Mouse (Mus musculus): ENCODE data around the gene Ncapg2. TPM values are rescaled to one million over a fixed set of nuclear protein-coding genes. Genes with fewer than 3 reads are reported as not detected.

The Ncapg2 gene
- total and polyA plus RNA-seq, 3 experiments = 89.3 to 102 (median 95.2) TPM

DNA sequence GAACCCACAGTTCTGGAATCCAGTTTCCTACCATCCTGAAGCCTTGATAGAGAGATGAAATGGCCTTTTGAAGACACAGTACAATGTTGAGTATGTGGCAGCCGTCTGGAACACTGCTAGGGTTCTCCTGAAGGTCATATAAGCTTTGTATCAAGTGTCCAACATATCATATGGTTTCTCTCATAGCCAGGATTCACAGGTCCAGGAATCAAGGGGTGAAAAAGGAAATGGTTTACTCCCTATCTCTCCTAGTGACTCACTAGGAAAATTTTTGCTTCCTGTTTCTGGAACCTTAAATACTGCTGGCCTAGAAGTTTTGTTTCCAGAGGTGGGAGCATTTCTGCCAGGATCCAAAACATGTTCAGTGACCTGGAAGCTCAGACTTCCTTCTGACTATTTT lies 15.3 kb upstream of the Ncapg2 start:
- H3K27me3 ChIP-seq (ENCODE audit: control insufficient read depth in 1 of 2, insufficient read depth in 2 of 2, low read length in 2 of 2) = no peaks in the 10 kb centered on the region
- no peaks in the 10 kb centered on the region for H3K9me3 ChIP-seq (replicated peaks; ENCODE audit: insufficient read depth, low read length)
- no peak overlapping the region for H3K9ac ChIP-seq (ENCODE audit: control insufficient read depth, low read depth, low read length, poor library complexity, severe bottlenecking)
- no peaks in the 10 kb centered on the region for H3K79me2 ChIP-seq (ENCODE audit: control insufficient read depth, insufficient read depth, low read length, poor library complexity)
- peaks cover 0 to 4% of the 10 kb centered on the region in 2 experiments; a peak in 2 of 4 replicates for H3K36me3 ChIP-seq (ENCODE audit: control insufficient read depth in 1 of 2, insufficient read depth in 2 of 2, low read length in 2 of 2)
- no peak for TF ChIP-seq CTCF (IDR thresholded peaks at IDR 0.05 in 2 of 3, conservative IDR thresholded peaks at IDR 0.05 in 1 of 3; ENCODE audit: control insufficient read depth in 1 of 3, insufficient read depth in 1 of 3, low read depth in 2 of 3, low read length in 3 of 3, poor library complexity in 1 of 3, severe bottlenecking in 1 of 3)
- TF ChIP-seq EP300 (IDR thresholded peaks at IDR 0.05; ENCODE audit: low read depth in 1 of 2, low read length in 2 of 2) = peak in 1 of 2 experiments; percentile 36; a peak in 1 of 4 replicates
- TF ChIP-seq MAFK (IDR thresholded peaks at IDR 0.05; ENCODE audit: borderline replicate concordance, low read depth, low read length) = no peak
- peaks cover 0 to 4% of the 10 kb centered on the region in 2 experiments; a peak in 1 of 4 replicates for H3K4me1 ChIP-seq (ENCODE audit: control insufficient read depth in 1 of 2, insufficient read depth in 2 of 2, low read length in 2 of 2)
- DNase-seq (ENCODE audit: low read depth, low spot score) = no peak
- no peak overlapping the region for H3K4me3 ChIP-seq (ENCODE audit: control insufficient read depth in 1 of 2, insufficient read depth in 1 of 2, low read depth in 2 of 2, low read length in 2 of 2)
- H3K27ac ChIP-seq (ENCODE audit: control insufficient read depth, low read depth, low read length) = no peak overlapping the region

DNA sequence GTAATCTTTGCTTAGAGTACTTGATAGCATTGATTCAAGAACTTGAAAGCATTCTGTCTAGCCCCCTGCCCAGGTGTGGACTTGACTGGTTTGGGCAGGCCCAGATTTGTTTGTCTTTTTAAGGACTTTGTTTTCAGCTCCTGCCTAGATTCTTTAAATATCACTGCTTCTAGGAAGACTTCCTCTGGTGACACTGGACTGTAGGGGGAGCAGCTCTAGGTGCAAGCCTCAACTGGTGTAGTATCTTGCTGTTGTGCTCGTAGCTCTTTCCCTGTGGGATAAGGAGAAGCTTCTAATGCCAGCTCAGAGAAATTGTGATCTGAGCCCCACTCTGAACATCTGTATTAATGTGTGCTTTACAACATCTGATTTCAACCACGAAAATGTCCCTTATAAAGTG lies 10.9 kb upstream of the Ncapg2 start:
- no peaks in the 10 kb centered on the region for H3K27me3 ChIP-seq (ENCODE audit: control insufficient read depth in 1 of 2, insufficient read depth in 2 of 2, low read length in 2 of 2)
- H3K9ac ChIP-seq (ENCODE audit: control insufficient read depth, low read depth, low read length, poor library complexity, severe bottlenecking) = no peak overlapping the region
- no peaks in the 10 kb centered on the region for H3K9me3 ChIP-seq (replicated peaks; ENCODE audit: insufficient read depth, low read length)
- peaks cover 0 to 4% of the 10 kb centered on the region in 2 experiments; a peak in 2 of 4 replicates for H3K36me3 ChIP-seq (ENCODE audit: control insufficient read depth in 1 of 2, insufficient read depth in 2 of 2, low read length in 2 of 2)
- TF ChIP-seq CTCF (IDR thresholded peaks at IDR 0.05 in 2 of 3, conservative IDR thresholded peaks at IDR 0.05 in 1 of 3; ENCODE audit: control insufficient read depth in 1 of 3, insufficient read depth in 1 of 3, low read depth in 2 of 3, low read length in 3 of 3, poor library complexity in 1 of 3, severe bottlenecking in 1 of 3) = peak; percentile 17 to 49 (median 33); a peak in 4 of 6 replicates
- peak; percentile 51 for TF ChIP-seq SMC3 (IDR thresholded peaks at IDR 0.05; ENCODE audit: low read depth, low read length)
- peak; percentile 9 for TF ChIP-seq RAD21 (IDR thresholded peaks at IDR 0.05; ENCODE audit: low read depth, low read length)
- no peak for TF ChIP-seq KAT2A (conservative IDR thresholded peaks at IDR 0.05; ENCODE audit: low read depth, low read length)
- TF ChIP-seq BHLHE40 (IDR thresholded peaks at IDR 0.05; ENCODE audit: borderline replicate concordance, low read depth, low read length) = no peak
- TF ChIP-seq POLR2A (IDR thresholded peaks at IDR 0.05; ENCODE audit: control insufficient read depth in 1 of 2, insufficient read depth in 1 of 2, low read depth in 1 of 2, low read length in 2 of 2, poor library complexity in 1 of 2) = no peak
- no peak for TF ChIP-seq ZNF384 (IDR thresholded peaks at IDR 0.05; ENCODE audit: low read depth, low read length)
- 0 out of 2 replicates have a peak, but pooled peaks have one; percentile 14 for TF ChIP-seq ZC3H11A (IDR thresholded peaks at IDR 0.05; ENCODE audit: low read depth, low read length)
- H3K4me1 ChIP-seq (ENCODE audit: control insufficient read depth in 1 of 2, insufficient read depth in 2 of 2, low read length in 2 of 2) = peaks cover 0 to 4% of the 10 kb centered on the region in 2 experiments; a peak in 1 of 4 replicates
- H3K27ac ChIP-seq (ENCODE audit: control insufficient read depth, low read depth, low read length) = no peak overlapping the region
- no peaks in the 10 kb centered on the region for H3K79me2 ChIP-seq (ENCODE audit: control insufficient read depth, insufficient read depth, low read length, poor library complexity)
- no peak for DNase-seq (ENCODE audit: low read depth, low spot score)
- no peak overlapping the region for H3K4me3 ChIP-seq (ENCODE audit: control insufficient read depth in 1 of 2, insufficient read depth in 1 of 2, low read depth in 2 of 2, low read length in 2 of 2)

DNA sequence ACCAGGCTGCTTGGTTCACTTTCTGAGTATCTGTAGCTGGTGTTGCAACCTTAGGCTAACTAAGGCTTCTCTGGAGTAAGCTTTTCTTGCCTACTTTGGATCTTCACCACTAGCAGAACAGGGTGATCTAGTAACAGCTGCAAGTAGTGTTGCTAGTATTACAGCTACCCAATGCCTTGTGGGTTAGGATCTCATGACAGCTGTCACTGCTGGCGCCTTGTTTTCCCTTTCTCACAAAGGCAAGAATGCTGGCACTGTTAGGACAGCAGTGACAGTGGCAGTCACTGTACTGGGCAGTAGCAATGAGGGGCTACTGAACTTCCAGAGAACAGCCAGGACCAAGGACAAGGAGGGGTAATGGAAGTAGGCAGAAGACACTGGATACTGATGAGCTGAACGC lies 9.9 kb upstream of the Ncapg2 start:
- peaks cover 0 to under 1% of the 10 kb centered on the region in 2 experiments; a peak in 2 of 4 replicates for H3K36me3 ChIP-seq (ENCODE audit: control insufficient read depth in 1 of 2, insufficient read depth in 2 of 2, low read length in 2 of 2)
- no peak for DNase-seq (ENCODE audit: low read depth, low spot score)
- no peaks in the 10 kb centered on the region for H3K9me3 ChIP-seq (replicated peaks; ENCODE audit: insufficient read depth, low read length)
- no peaks in the 10 kb centered on the region for H3K79me2 ChIP-seq (ENCODE audit: control insufficient read depth, insufficient read depth, low read length, poor library complexity)
- no peak overlapping the region for H3K4me3 ChIP-seq (ENCODE audit: control insufficient read depth in 1 of 2, insufficient read depth in 1 of 2, low read depth in 2 of 2, low read length in 2 of 2)
- H3K9ac ChIP-seq (ENCODE audit: control insufficient read depth, low read depth, low read length, poor library complexity, severe bottlenecking) = no peak overlapping the region
- H3K4me1 ChIP-seq (ENCODE audit: control insufficient read depth in 1 of 2, insufficient read depth in 2 of 2, low read length in 2 of 2) = 0 out of 4 replicates have a peak, but pooled peaks cover 0 to under 1% of the 10 kb centered on the region in 2 experiments
- H3K27me3 ChIP-seq (ENCODE audit: control insufficient read depth in 1 of 2, insufficient read depth in 2 of 2, low read length in 2 of 2) = no peaks in the 10 kb centered on the region
- H3K27ac ChIP-seq (ENCODE audit: control insufficient read depth, low read depth, low read length) = no peak overlapping the region
- no peak for TF ChIP-seq MAFK (IDR thresholded peaks at IDR 0.05; ENCODE audit: borderline replicate concordance, low read depth, low read length)
- TF ChIP-seq JUND (IDR thresholded peaks at IDR 0.05; ENCODE audit: low read depth, low read length) = no peak
- no peak for TF ChIP-seq CHD1 (IDR thresholded peaks at IDR 0.05; ENCODE audit: low read depth, low read length)

Measured in MEL (cell line).